Mouse (Mus musculus): ENCODE data around the gene Sowahd.

- TF ChIP-seq CTCF (IDR thresholded peaks at IDR 0.05; ENCODE audit: control insufficient read depth, insufficient read depth, low read length) (0 out of 2 replicates have a peak, but pooled peaks have one; percentile 3), POLR2A (IDR thresholded peaks at IDR 0.05; ENCODE audit: borderline replicate concordance, control insufficient read depth, low read depth, low read length) (no peak)
These were observed 29.6 kb upstream of the Sowahd start for GRCm38 (mm10) chrX:37019045-37019444.

All from bone marrow, adult 2 months (tissue).